Mouse (Mus musculus) liver, adult (tissue): ENCODE measurements around the gene Lbh.

Source experiments
- GATA4 ChIP-seq: IDR thresholded peaks from 2 replicates; pipeline ENCODE4 v1.6.1; 2014; ENCODE audit warnings: mild to moderate bottlenecking, low read length; ENCODE audit not compliant: insufficient replicate concordance

Lbh gene

GRCm38 (mm10) chr17:72973041-72973440 is 54.9 kb downstream of the Lbh start:
- no peak for TF ChIP-seq GATA4

GRCm38 (mm10) chr17:72976258-72977231 is 58.4 kb downstream of the Lbh start:
- TF ChIP-seq GATA4, result no peak

- TF ChIP-seq GATA4, result no peak
Measured at GRCm38 (mm10) chr17:72977616-72978015, 59.5 kb downstream of the Lbh start.

GRCm38 (mm10) chr17:72982156-72982555 is 64.1 kb downstream of the Lbh start:
- TF ChIP-seq GATA4, result no peak

- no peak for TF ChIP-seq GATA4
Measured at GRCm38 (mm10) chr17:72983471-72983870, 65.4 kb downstream of the Lbh start.

DNA sequence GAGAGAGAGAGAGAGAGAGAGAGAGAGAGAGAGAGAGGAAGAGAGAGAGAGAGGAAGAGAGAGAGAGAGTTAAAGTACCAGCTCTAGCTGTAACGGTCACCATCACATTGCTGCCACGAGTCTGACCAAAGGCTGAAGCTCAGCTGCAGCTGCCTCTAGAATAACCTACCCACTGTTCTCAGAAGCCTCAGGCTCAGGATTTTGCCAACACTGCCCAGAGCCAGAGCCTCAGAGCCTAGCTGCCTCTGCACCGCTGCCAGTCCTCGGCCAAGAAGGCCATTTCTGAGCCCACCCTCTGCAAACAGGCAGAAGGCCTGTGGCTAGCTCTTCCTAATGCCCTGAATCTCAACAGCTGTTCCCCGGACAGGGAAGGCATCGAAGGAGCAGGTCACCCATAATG is 70.9 kb downstream of the Lbh start:
- TF ChIP-seq GATA4, result no peak
